Mouse (Mus musculus) liver, embryonic 14.5 days (tissue): Measurements from ENCODE around the gene Insrr. TPM values are rescaled to one million over a fixed set of nuclear protein-coding genes. Genes with fewer than 3 reads are reported as not detected.
"Not testable (repeated sequence)": the region's sequence is repeated elsewhere in the genome, so short reads cannot be mapped to it uniquely, and the experiment has no call there.

Experiments used
- ATAC-seq: fragments of 200-750 bp; cut with Nextera tagmentation; 2 replicates; pipeline ENCODE4 v1.8.0; 2017; ENCODE audit warnings: moderate number of reproducible peaks, mild to moderate bottlenecking, moderate library complexity; ENCODE audit not compliant: insufficient read depth
- DNase-seq, 3 experiments: peaks; one replicate each; pipeline ENCODE4 v3.0.0-alpha.2; 2012 to 2013; ENCODE audit warnings: low read depth in 3 of 3, low spot score in 3 of 3
- H3K27ac ChIP-seq: fragments of 300-500 bp; sonication (generic); 2 replicates; pipeline ENCODE4 v1.5.1; 2014; ENCODE audit warnings: moderate library complexity, mild to moderate bottlenecking, control low read depth, inconsistent platforms
- H3K27me3 ChIP-seq: fragments of 300-500 bp; sonication (generic); 2 replicates; pipeline ENCODE4 v1.6.1; 2014; ENCODE audit warnings: mild to moderate bottlenecking, low read length, moderate library complexity; ENCODE audit not compliant: control insufficient read depth, insufficient read depth
- H3K36me3 ChIP-seq: fragments of 300-500 bp; sonication (generic); replicated peaks from 2 replicates; pipeline ENCODE4 v1.6.1; 2014; ENCODE audit warnings: low read depth; ENCODE audit not compliant: control insufficient read depth, insufficient read depth
- H3K4me1 ChIP-seq, 2 experiments: fragments of 200-500 bp in 1 of 2; fragments of 300-500 bp in 1 of 2; sonication (generic) in 1 of 2; replicated peaks; 2 replicates each; pipeline ENCODE4 v1.6.1; 2012 to 2014; ENCODE audit warnings: antibody characterized with exemption in 1 of 2, inconsistent platforms in 1 of 2, low read length in 1 of 2; ENCODE audit not compliant: control insufficient read depth in 2 of 2, insufficient read depth in 2 of 2
- H3K4me2 ChIP-seq: fragments of 300-500 bp; sonication (generic); 2 replicates; pipeline ENCODE4 v1.6.1; 2014; ENCODE audit warnings: low read depth, mild to moderate bottlenecking, control low read depth, moderate library complexity
- H3K4me3 ChIP-seq, 2 experiments: fragments of 200-500 bp in 1 of 2; fragments of 300-500 bp in 1 of 2; sonication (generic) in 1 of 2; 2 replicates each; pipeline ENCODE4 v1.5.1; 2012 to 2014; ENCODE audit warnings: low read depth in 2 of 2, low read length in 2 of 2, mild to moderate bottlenecking in 2 of 2, control low read depth in 1 of 2, inconsistent platforms in 1 of 2, moderate library complexity in 1 of 2; ENCODE audit not compliant: insufficient read depth in 1 of 2
- H3K9ac ChIP-seq: fragments of 300-500 bp; sonication (generic); replicated peaks from 2 replicates; pipeline ENCODE4 v1.6.1; 2014; ENCODE audit warnings: mild to moderate bottlenecking, control low read depth, moderate library complexity
- H3K9me3 ChIP-seq: fragments of 300-500 bp; sonication (generic); 2 replicates; pipeline ENCODE4 v1.6.1; 2016; ENCODE audit warnings: low read length, mixed read lengths; ENCODE audit not compliant: control insufficient read depth
- CTCF ChIP-seq: IDR thresholded peaks from 2 replicates; pipeline ENCODE4 v1.5.1; 2016; ENCODE audit warnings: antibody characterized with exemption, low read depth, control low read depth
- EP300 ChIP-seq: IDR thresholded peaks from 2 replicates; pipeline ENCODE4 v1.6.1; 2016; ENCODE audit warnings: antibody characterized with exemption, low read depth
- WGBS: fragments of 180-500 bp; shearing (Covaris S2); extraction: QIAGEN DNeasy Blood & Tissue Kit; methylation state at CpG from one replicate; pipeline ENCODE4 v1.1.7; 2014; ENCODE audit not compliant: insufficient replicate concordance; 5-methylcytosine and 5-hydroxymethylcytosine counted together
- polyA plus RNA-seq, 2 experiments: library from polyadenylated mRNA; depleted of rRNA in 1 of 2; stranded (reverse) in 1 of 2; unstranded in 1 of 2; fragments of >200 nt; fragmentation: Nextera tagmentation in 1 of 2; extraction: Ambion mirVana in 1 of 2; gene quantifications; 2 replicates each; pipeline versions ENCODE4 v1.2.1 to v1.2.3; 2012 to 2014

Insrr gene
- polyA plus RNA-seq, 2 experiments, result 0.02 TPM; not detected in 1

GRCm38 (mm10) chr3:87857666-87858065, 60.9 kb downstream of the Insrr start:
- H3K9ac ChIP-seq, result no peak overlapping the region
- no peak overlapping the region for H3K27ac ChIP-seq
- no peaks in the 10 kb centered on the region for H3K27me3 ChIP-seq
- WGBS, result 80% methylated on average over 8 of the region's 8 CpGs
- no peaks in the 10 kb centered on the region for H3K4me1 ChIP-seq
- no peaks in the 10 kb centered on the region for H3K9me3 ChIP-seq
- DNase-seq (no peak), ATAC-seq (no peak)
- H3K4me3 ChIP-seq, result no peak overlapping the region
- no peak for TF ChIP-seq EP300
- no peak for TF ChIP-seq CTCF
- no peak overlapping the region for H3K4me2 ChIP-seq
- H3K36me3 ChIP-seq, result peaks cover 39% of the 10 kb centered on the region

- no peak overlapping the region for H3K4me2 ChIP-seq
- H3K4me1 ChIP-seq, result no peaks in the 10 kb centered on the region
- no peaks in the 10 kb centered on the region for H3K9me3 ChIP-seq
- H3K27me3 ChIP-seq, result no peaks in the 10 kb centered on the region
- H3K27ac ChIP-seq, result no peak overlapping the region
- no peak for TF ChIP-seq EP300
- TF ChIP-seq CTCF, result peak; percentile 86
- DNase-seq (peak in 2 of 3 experiments; percentile 22 to 43), ATAC-seq (peak; percentile 48; the same call in 1 of the 2 replicates)
- H3K36me3 ChIP-seq, result peaks cover 43% of the 10 kb centered on the region
- WGBS, result 36% methylated on average over 3 of the region's 3 CpGs
- H3K4me3 ChIP-seq, result no peak overlapping the region
- H3K9ac ChIP-seq, result no peak overlapping the region
Observed at GRCm38 (mm10) chr3:87859813-87860212, 63.1 kb downstream of the Insrr start.

GRCm38 (mm10) chr3:87864111-87864510, 67.4 kb downstream of the Insrr start:
- WGBS, result 76% methylated on average over 4 of the region's 4 CpGs
- H3K4me3 ChIP-seq, H3K9ac ChIP-seq, H3K4me2 ChIP-seq, H3K27me3 ChIP-seq, H3K4me1 ChIP-seq, ATAC-seq, H3K27ac ChIP-seq, DNase-seq, H3K9me3 ChIP-seq: not testable (repeated sequence)
- H3K36me3 ChIP-seq, result peaks cover 60% of the 10 kb centered on the region

Other genes with a start within 250 kb of the Insrr start
- 2.7 and 3.0 TPM in 2 replicates for gene Arhgef11, start 179.4 kb upstream of the Insrr start, polyA plus RNA-seq (2012; rRNA removed)
- gene Arhgef11, start 179.4 kb upstream of the Insrr start, polyA plus RNA-seq (2014; fragmentation: Nextera tagmentation; extraction: Ambion mirVana), result 2.2 TPM in 2 replicates
- 0.08 and 0.09 TPM in 2 replicates for gene Lrrc71, start 48.3 kb upstream of the Insrr start, polyA plus RNA-seq (2012; rRNA removed)
- 0.24 and 0.29 TPM in 2 replicates for gene Lrrc71, start 48.3 kb upstream of the Insrr start, polyA plus RNA-seq (2014; fragmentation: Nextera tagmentation; extraction: Ambion mirVana)
- gene Ntrk1, start 1.8 kb upstream of the Insrr start, polyA plus RNA-seq (2012; rRNA removed), result 0.08 and 0.10 TPM in 2 replicates
- 0.04 and 0.14 TPM in 2 replicates for gene Ntrk1, start 1.8 kb upstream of the Insrr start, polyA plus RNA-seq (2014; fragmentation: Nextera tagmentation; extraction: Ambion mirVana)
- 5.4 and 6.9 TPM in 2 replicates for gene Pear1, start 27.4 kb downstream of the Insrr start, polyA plus RNA-seq (2012; rRNA removed)
- 3.8 and 4.5 TPM in 2 replicates for gene Pear1, start 27.4 kb downstream of the Insrr start, polyA plus RNA-seq (2014; fragmentation: Nextera tagmentation; extraction: Ambion mirVana)
- gene Sh2d2a, start 49.8 kb downstream of the Insrr start, polyA plus RNA-seq (2012; rRNA removed), result 0.04 and 0.09 TPM in 2 replicates
- 0.10 and 0.13 TPM in 2 replicates for gene Sh2d2a, start 49.8 kb downstream of the Insrr start, polyA plus RNA-seq (2014; fragmentation: Nextera tagmentation; extraction: Ambion mirVana)
- gene Prcc, start 88.7 kb downstream of the Insrr start, polyA plus RNA-seq (2012; rRNA removed), result 14.8 and 15.4 TPM in 2 replicates
- 5.0 and 6.7 TPM in 2 replicates for gene Prcc, start 88.7 kb downstream of the Insrr start, polyA plus RNA-seq (2014; fragmentation: Nextera tagmentation; extraction: Ambion mirVana)
- 108 and 167 TPM in 2 replicates for gene Hdgf, start 109.4 kb downstream of the Insrr start, polyA plus RNA-seq (2012; rRNA removed)
- 204 and 256 TPM in 2 replicates for gene Hdgf, start 109.4 kb downstream of the Insrr start, polyA plus RNA-seq (2014; fragmentation: Nextera tagmentation; extraction: Ambion mirVana)
- gene Mrpl24, start 122.6 kb downstream of the Insrr start, polyA plus RNA-seq (2012; rRNA removed), result 43.9 and 50.1 TPM in 2 replicates
- 37.9 and 43.4 TPM in 2 replicates for gene Mrpl24, start 122.6 kb downstream of the Insrr start, polyA plus RNA-seq (2014; fragmentation: Nextera tagmentation; extraction: Ambion mirVana)
- 9.3 and 14.8 TPM in 2 replicates for gene Isg20l2, start 133.4 kb downstream of the Insrr start, polyA plus RNA-seq (2012; rRNA removed)
- gene Isg20l2, start 133.4 kb downstream of the Insrr start, polyA plus RNA-seq (2014; fragmentation: Nextera tagmentation; extraction: Ambion mirVana), result 9.7 and 11.0 TPM in 2 replicates
- 8.9 and 9.2 TPM in 2 replicates for gene Rrnad1, start 133.8 kb downstream of the Insrr start, polyA plus RNA-seq (2012; rRNA removed)
- gene Rrnad1, start 133.8 kb downstream of the Insrr start, polyA plus RNA-seq (2014; fragmentation: Nextera tagmentation; extraction: Ambion mirVana), result 3.5 and 3.6 TPM in 2 replicates
- 0.17 and 0.23 TPM in 2 replicates for gene Crabp2, start 151.7 kb downstream of the Insrr start, polyA plus RNA-seq (2012; rRNA removed)
- 0.10 and 0.15 TPM in 2 replicates for gene Crabp2, start 151.7 kb downstream of the Insrr start, polyA plus RNA-seq (2014; fragmentation: Nextera tagmentation; extraction: Ambion mirVana)
- 0.78 and 1.1 TPM in 2 replicates for gene Nes, start 174.1 kb downstream of the Insrr start, polyA plus RNA-seq (2012; rRNA removed)
- 0.80 and 0.83 TPM in 2 replicates for gene Nes, start 174.1 kb downstream of the Insrr start, polyA plus RNA-seq (2014; fragmentation: Nextera tagmentation; extraction: Ambion mirVana)
- gene Bcan, start 203.3 kb downstream of the Insrr start, polyA plus RNA-seq (2012; rRNA removed), result 0.08 TPM in 1 of 2 replicates, not detected in the other
- not detected in 2 replicates for gene Bcan, start 203.3 kb downstream of the Insrr start, polyA plus RNA-seq (2014; fragmentation: Nextera tagmentation; extraction: Ambion mirVana)
- gene Hapln2, start 230.6 kb downstream of the Insrr start, polyA plus RNA-seq (2012; rRNA removed), result not detected in 2 replicates
- gene Hapln2, start 230.6 kb downstream of the Insrr start, polyA plus RNA-seq (2014; fragmentation: Nextera tagmentation; extraction: Ambion mirVana), result not detected in 2 replicates
- 5.4 and 11.5 TPM in 2 replicates for gene Gpatch4, start 246.2 kb downstream of the Insrr start, polyA plus RNA-seq (2012; rRNA removed)
- 19.0 and 22.2 TPM in 2 replicates for gene Gpatch4, start 246.2 kb downstream of the Insrr start, polyA plus RNA-seq (2014; fragmentation: Nextera tagmentation; extraction: Ambion mirVana)